Mouse (Mus musculus) layer of hippocampus, postnatal 10 days (tissue): ENCODE results near the gene Tbck. TPM values are rescaled to one million over a fixed set of nuclear protein-coding genes. Genes with fewer than 3 reads are reported as not detected.

ENCODE experiments used
- DNase-seq, 2 experiments: peaks; one replicate each; pipeline ENCODE4 v3.0.0; 2021; ENCODE audit warnings: low spot score in 2 of 2
- total RNA-seq, 2 experiments: library from RNA; stranded (reverse); gene quantifications; 2 replicates each; pipeline ENCODE4 v1.2.3; 2021

The Tbck gene
- total RNA-seq, 2 experiments from 2014 or later = 36.6 to 37.7 TPM

- no peak for DNase-seq
Observed at GRCm38 (mm10) chr3:132819408-132819807, 135.5 kb downstream of the Tbck start.

- DNase-seq = no peak
Observed at GRCm38 (mm10) chr3:132831179-132831873, 147.4 kb downstream of the Tbck start.

GRCm38 (mm10) chr3:132835118-132835794, 151.3 kb downstream of the Tbck start:
- DNase-seq = no peak

- DNase-seq = no peak
Observed at GRCm38 (mm10) chr3:132837134-132837533, 153.2 kb downstream of the Tbck start.

- no peak for DNase-seq
Observed at GRCm38 (mm10) chr3:132838656-132839417, 154.9 kb downstream of the Tbck start.

- no peak for DNase-seq
Observed at GRCm38 (mm10) chr3:132839516-132839915, 155.6 kb downstream of the Tbck start.

GRCm38 (mm10) chr3:132842676-132843075, 158.7 kb downstream of the Tbck start:
- DNase-seq = no peak

- no peak for DNase-seq
Observed at GRCm38 (mm10) chr3:132849669-132850068, 165.7 kb downstream of the Tbck start.

GRCm38 (mm10) chr3:132850431-132850830, 166.5 kb downstream of the Tbck start:
- no peak for DNase-seq

- no peak for DNase-seq
Observed at GRCm38 (mm10) chr3:132851417-132851816, 167.5 kb downstream of the Tbck start.

GRCm38 (mm10) chr3:132851841-132852728, 168.1 kb downstream of the Tbck start:
- no peak for DNase-seq

GRCm38 (mm10) chr3:132854271-132854670, 170.3 kb downstream of the Tbck start:
- no peak for DNase-seq

- DNase-seq = no peak
Observed at GRCm38 (mm10) chr3:132855458-132856212, 171.7 kb downstream of the Tbck start.

GRCm38 (mm10) chr3:132856651-132857050, 172.7 kb downstream of the Tbck start:
- no peak for DNase-seq

- DNase-seq = no peak
Observed at GRCm38 (mm10) chr3:132858849-132859248, 174.9 kb downstream of the Tbck start.

GRCm38 (mm10) chr3:132859573-132859972, 175.6 kb downstream of the Tbck start:
- no peak for DNase-seq

GRCm38 (mm10) chr3:132860796-132861195, 176.9 kb downstream of the Tbck start:
- DNase-seq = no peak

GRCm38 (mm10) chr3:132863843-132864242, 179.9 kb downstream of the Tbck start:
- no peak for DNase-seq

- DNase-seq = no peak
Observed at GRCm38 (mm10) chr3:132864329-132864919, 180.5 kb downstream of the Tbck start.

GRCm38 (mm10) chr3:132864986-132865385, 181.0 kb downstream of the Tbck start:
- no peak for DNase-seq
